Mouse (Mus musculus): ENCODE results near the gene Nes.

The Nes gene

GRCm38 (mm10) chr3:88026823-88027222 is 55.9 kb downstream of the Nes start:
- DNase-seq: no peak

GRCm38 (mm10) chr3:88027434-88028186 is 56.7 kb downstream of the Nes start, which contains the start of gene Hapln2:
TSS of gene Hapln2 (minus strand) at chr3:88027583.
- DNase-seq: no peak

Measured in cerebellum, adult 11 months (tissue).